Mouse (Mus musculus): ENCODE measurements around the gene Ints1. TPM values are rescaled to one million over a fixed set of nuclear protein-coding genes. Genes with fewer than 3 reads are reported as not detected.
A peak's percentile ranks its signal among the peaks of the same experiment; 100 is the strongest.

The Ints1 gene
- polyA plus RNA-seq, 1 experiment: 40.1 TPM

- Histone ChIP-seq H3K27me3 (replicated peaks; ENCODE audit: control insufficient read depth, insufficient read depth, low read length) (no peaks in the 10 kb centered on the region), H3K4me1 (ENCODE audit: control insufficient read depth, insufficient read depth, low read length) (no peaks in the 10 kb centered on the region), H3K27ac (ENCODE audit: insufficient read depth, low read depth, low read length) (no peak overlapping the region), H3K4me3 (ENCODE audit: insufficient read depth, low read depth, low read length) (no peak overlapping the region), H3K36me3 (ENCODE audit: control insufficient read depth, insufficient read depth, low read length) (no peaks in the 10 kb centered on the region)
- 0% methylated on average over 1 of the region's 1 CpGs for WGBS
- DNase-seq: no peak
- TF ChIP-seq CTCF (conservative IDR thresholded peaks at IDR 0.05; ENCODE audit: insufficient read depth, insufficient read length, low read depth, low read length): peak; percentile 81
- TF ChIP-seq POLR2A (IDR thresholded peaks at IDR 0.05; ENCODE audit: low read depth, low read length): no peak
Measured at GRCm38 (mm10) chr5:139817292-139817691, 41.8 kb upstream of the Ints1 start.

GRCm38 (mm10) chr5:139816445-139816844, 41.0 kb upstream of the Ints1 start:
- no peak for TF ChIP-seq CTCF (conservative IDR thresholded peaks at IDR 0.05; ENCODE audit: insufficient read depth, insufficient read length, low read depth, low read length)

GRCm38 (mm10) chr5:139815964-139816363, 40.5 kb upstream of the Ints1 start:
- TF ChIP-seq POLR2A (IDR thresholded peaks at IDR 0.05; ENCODE audit: low read depth, low read length) (no peak), CTCF (conservative IDR thresholded peaks at IDR 0.05; ENCODE audit: insufficient read depth, insufficient read length, low read depth, low read length) (no peak)
- DNase-seq: no peak
- Histone ChIP-seq H3K27ac (ENCODE audit: insufficient read depth, low read depth, low read length) (no peak overlapping the region), H3K36me3 (ENCODE audit: control insufficient read depth, insufficient read depth, low read length) (no peaks in the 10 kb centered on the region), H3K4me3 (ENCODE audit: insufficient read depth, low read depth, low read length) (no peak overlapping the region), H3K4me1 (ENCODE audit: control insufficient read depth, insufficient read depth, low read length) (0 out of 2 replicates have a peak, but pooled peaks cover 5% of the 10 kb centered on the region), H3K27me3 (replicated peaks; ENCODE audit: control insufficient read depth, insufficient read depth, low read length) (no peaks in the 10 kb centered on the region)
- WGBS: 73% methylated on average over 6 of the region's 6 CpGs

More at GRCm38 (mm10) chr5:139816445-139816844, 41.0 kb upstream of the Ints1 start:
- H3K36me3 ChIP-seq (ENCODE audit: control insufficient read depth, insufficient read depth, low read length): no peaks in the 10 kb centered on the region
- H3K4me1 ChIP-seq (ENCODE audit: control insufficient read depth, insufficient read depth, low read length): 0 out of 2 replicates have a peak, but pooled peaks cover 5% of the 10 kb centered on the region
- no peak overlapping the region for H3K27ac ChIP-seq (ENCODE audit: insufficient read depth, low read depth, low read length)
- no peaks in the 10 kb centered on the region for H3K27me3 ChIP-seq (replicated peaks; ENCODE audit: control insufficient read depth, insufficient read depth, low read length)
- no peak overlapping the region for H3K4me3 ChIP-seq (ENCODE audit: insufficient read depth, low read depth, low read length)
- no peak for DNase-seq

GRCm38 (mm10) chr5:139813963-139814381, 38.5 kb upstream of the Ints1 start:
- no peaks in the 10 kb centered on the region for H3K27me3 ChIP-seq (replicated peaks; ENCODE audit: control insufficient read depth, insufficient read depth, low read length)
- H3K36me3 ChIP-seq (ENCODE audit: control insufficient read depth, insufficient read depth, low read length): no peaks in the 10 kb centered on the region
- peak overlapping the region; percentile 29 for H3K27ac ChIP-seq (ENCODE audit: insufficient read depth, low read depth, low read length)
- DNase-seq: peak; percentile 95
- H3K4me3 ChIP-seq (ENCODE audit: insufficient read depth, low read depth, low read length): peak overlapping the region; percentile 39
- no peak for TF ChIP-seq CTCF (conservative IDR thresholded peaks at IDR 0.05; ENCODE audit: insufficient read depth, insufficient read length, low read depth, low read length)
- peak; percentile 60 for TF ChIP-seq POLR2A (IDR thresholded peaks at IDR 0.05; ENCODE audit: low read depth, low read length)
- WGBS: 4% methylated on average over 13 of the region's 13 CpGs
- H3K4me1 ChIP-seq (ENCODE audit: control insufficient read depth, insufficient read depth, low read length): 0 out of 2 replicates have a peak, but pooled peaks cover 5% of the 10 kb centered on the region

- peak overlapping the region; percentile 39; the same call in 1 of the 2 replicates for H3K4me3 ChIP-seq (ENCODE audit: insufficient read depth, low read depth, low read length)
- H3K4me1 ChIP-seq (ENCODE audit: control insufficient read depth, insufficient read depth, low read length): 0 out of 2 replicates have a peak, but pooled peaks cover 5% of the 10 kb centered on the region
- no peak for DNase-seq
- no peaks in the 10 kb centered on the region for H3K36me3 ChIP-seq (ENCODE audit: control insufficient read depth, insufficient read depth, low read length)
- WGBS: 42% methylated on average over 10 of the region's 10 CpGs
- peak overlapping the region; percentile 24; the same call in 1 of the 2 replicates for H3K27ac ChIP-seq (ENCODE audit: insufficient read depth, low read depth, low read length)
- H3K27me3 ChIP-seq (replicated peaks; ENCODE audit: control insufficient read depth, insufficient read depth, low read length): no peaks in the 10 kb centered on the region
- TF ChIP-seq CTCF (conservative IDR thresholded peaks at IDR 0.05; ENCODE audit: insufficient read depth, insufficient read length, low read depth, low read length) (no peak), POLR2A (IDR thresholded peaks at IDR 0.05; ENCODE audit: low read depth, low read length) (no peak)
Measured at GRCm38 (mm10) chr5:139813126-139813490, 37.6 kb upstream of the Ints1 start.

GRCm38 (mm10) chr5:139812398-139813125, 37.1 kb upstream of the Ints1 start:
- Histone ChIP-seq H3K27me3 (replicated peaks; ENCODE audit: control insufficient read depth, insufficient read depth, low read length) (no peaks in the 10 kb centered on the region), H3K4me3 (ENCODE audit: insufficient read depth, low read depth, low read length) (no peak overlapping the region), H3K27ac (ENCODE audit: insufficient read depth, low read depth, low read length) (0 out of 2 replicates have a peak overlapping the region, but pooled peaks have one; percentile 41), H3K36me3 (ENCODE audit: control insufficient read depth, insufficient read depth, low read length) (no peaks in the 10 kb centered on the region), H3K4me1 (ENCODE audit: control insufficient read depth, insufficient read depth, low read length) (0 out of 2 replicates have a peak, but pooled peaks cover 5% of the 10 kb centered on the region)
- TF ChIP-seq CTCF (conservative IDR thresholded peaks at IDR 0.05; ENCODE audit: insufficient read depth, insufficient read length, low read depth, low read length) (no peak), POLR2A (IDR thresholded peaks at IDR 0.05; ENCODE audit: low read depth, low read length) (no peak)
- no peak for DNase-seq
- 60% methylated on average over 20 of the region's 20 CpGs for WGBS

GRCm38 (mm10) chr5:139811677-139812397, 36.4 kb upstream of the Ints1 start:
- Histone ChIP-seq H3K36me3 (ENCODE audit: control insufficient read depth, insufficient read depth, low read length) (no peaks in the 10 kb centered on the region), H3K4me1 (ENCODE audit: control insufficient read depth, insufficient read depth, low read length) (0 out of 2 replicates have a peak, but pooled peaks cover 5% of the 10 kb centered on the region), H3K27me3 (replicated peaks; ENCODE audit: control insufficient read depth, insufficient read depth, low read length) (no peaks in the 10 kb centered on the region), H3K27ac (ENCODE audit: insufficient read depth, low read depth, low read length) (peak overlapping the region; percentile 72), H3K4me3 (ENCODE audit: insufficient read depth, low read depth, low read length) (no peak overlapping the region)
- no peak for TF ChIP-seq POLR2A (IDR thresholded peaks at IDR 0.05; ENCODE audit: low read depth, low read length)
- TF ChIP-seq CTCF (conservative IDR thresholded peaks at IDR 0.05; ENCODE audit: insufficient read depth, insufficient read length, low read depth, low read length): no peak
- peak; percentile 70 for DNase-seq
- WGBS: 56% methylated on average over 15 of the region's 15 CpGs
